Mouse (Mus musculus): ENCODE results near the gene Tcea2.

- TF ChIP-seq CTCF (IDR thresholded peaks at IDR 0.05; ENCODE audit: borderline replicate concordance, insufficient read depth, low read depth, low read length) (no peak), POLR2A (IDR thresholded peaks at IDR 0.05; ENCODE audit: borderline replicate concordance, insufficient read depth, low read length) (no peak)
These were observed 9.7 kb upstream of the Tcea2 start for GRCm38 (mm10) chr2:181670285-181670912.
